Mouse (Mus musculus) embryonic fibroblast, embryonic 13.5 days (primary cell): ENCODE data around the gene Sepsecs.

Experiments used
- CTCF ChIP-seq: IDR thresholded peaks from 2 replicates; pipeline ENCODE4 v1.5.1; 2011; ENCODE audit warnings: mild to moderate bottlenecking, control low read depth, low read length, moderate library complexity, borderline replicate concordance; ENCODE audit not compliant: insufficient read depth
- POLR2A ChIP-seq: IDR thresholded peaks from 2 replicates; pipeline ENCODE4 v1.6.1; 2011; ENCODE audit warnings: low read depth, mild to moderate bottlenecking, control low read depth, low read length, moderate library complexity

DNA sequence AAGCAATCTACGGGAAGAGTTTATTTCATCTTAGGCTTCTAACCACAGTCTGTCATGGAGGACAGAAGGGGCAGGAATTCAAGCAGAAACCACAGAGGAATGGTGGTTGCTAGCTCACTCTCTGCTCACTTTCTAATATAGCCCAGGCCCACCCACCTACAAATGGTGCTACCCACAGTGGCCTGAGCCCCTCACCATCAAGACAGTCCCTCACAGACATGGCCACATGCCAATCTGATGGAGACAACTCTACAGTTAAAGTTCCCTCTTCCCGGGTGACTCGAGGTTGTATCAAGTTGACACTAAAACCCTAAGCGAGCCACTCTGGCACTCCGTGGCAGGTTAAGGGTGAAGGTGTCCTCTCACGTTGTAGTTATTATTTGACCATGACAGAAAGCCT lies 32.6 kb downstream of the Sepsecs start:
- TF ChIP-seq CTCF (no peak), POLR2A (no peak)
